Mouse (Mus musculus): ENCODE data around the gene Folr1.

Gene Folr1

DNA sequence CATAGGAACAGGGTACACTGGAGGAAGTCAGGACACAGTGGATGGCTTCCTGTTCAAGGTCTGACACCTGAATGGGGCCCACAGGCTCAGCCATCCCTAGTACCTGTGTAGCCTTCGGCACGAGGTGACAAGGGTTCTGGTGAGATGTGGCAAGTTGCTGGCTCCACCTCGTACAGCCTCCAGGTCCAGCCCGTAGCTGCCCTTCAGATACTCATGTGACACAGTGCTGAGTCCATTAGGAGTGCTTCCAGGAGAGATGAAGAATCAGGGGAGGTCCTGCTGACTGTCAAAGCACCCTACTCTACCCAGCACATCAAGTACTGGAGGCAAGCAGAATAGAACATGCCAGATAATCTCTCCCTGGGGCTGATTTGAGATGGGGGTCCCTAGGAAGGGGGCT is 38.2 kb downstream of the Folr1 start:
- DNase-seq = no peak

DNA sequence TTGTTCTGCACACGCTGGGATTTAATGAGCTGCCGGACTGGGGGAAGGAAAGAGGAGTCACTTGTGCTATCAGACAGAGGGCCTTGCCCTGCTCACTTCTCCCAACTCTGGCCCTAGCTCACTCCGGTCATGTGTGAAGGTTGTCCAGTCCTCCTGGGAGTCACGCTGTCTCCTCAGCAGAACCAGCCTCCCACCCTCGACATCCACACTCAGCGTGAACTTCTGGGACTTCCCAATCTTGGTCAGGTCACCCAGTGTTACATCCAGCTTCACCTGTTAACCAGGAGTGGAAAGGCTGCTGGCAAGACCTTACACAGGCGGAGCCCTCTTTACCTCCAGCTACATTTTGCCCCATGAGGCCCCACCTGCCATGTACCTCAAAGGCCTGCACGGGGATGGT is 39.2 kb downstream of the Folr1 start:
- DNase-seq = no peak

DNA sequence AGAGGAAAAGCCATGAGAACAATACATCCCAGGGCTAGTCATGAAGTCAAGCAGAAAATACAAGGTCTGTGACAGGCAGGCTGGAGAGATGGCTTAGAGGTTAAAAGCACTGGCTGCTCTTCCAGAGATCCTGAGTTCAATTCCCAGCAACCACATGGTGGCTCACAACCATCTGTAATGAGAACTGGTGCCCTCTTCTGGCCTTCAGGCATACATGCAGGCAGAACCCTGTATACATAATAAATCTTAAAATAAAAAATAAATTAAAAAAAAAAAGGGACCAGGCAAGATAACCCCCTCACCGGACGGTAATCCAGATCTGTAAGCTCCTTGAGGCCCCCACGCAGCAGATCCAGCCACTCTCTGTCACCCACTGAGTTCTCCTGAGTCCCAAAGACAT is 40.2 kb downstream of the Folr1 start:
- DNase-seq = no peak

DNA sequence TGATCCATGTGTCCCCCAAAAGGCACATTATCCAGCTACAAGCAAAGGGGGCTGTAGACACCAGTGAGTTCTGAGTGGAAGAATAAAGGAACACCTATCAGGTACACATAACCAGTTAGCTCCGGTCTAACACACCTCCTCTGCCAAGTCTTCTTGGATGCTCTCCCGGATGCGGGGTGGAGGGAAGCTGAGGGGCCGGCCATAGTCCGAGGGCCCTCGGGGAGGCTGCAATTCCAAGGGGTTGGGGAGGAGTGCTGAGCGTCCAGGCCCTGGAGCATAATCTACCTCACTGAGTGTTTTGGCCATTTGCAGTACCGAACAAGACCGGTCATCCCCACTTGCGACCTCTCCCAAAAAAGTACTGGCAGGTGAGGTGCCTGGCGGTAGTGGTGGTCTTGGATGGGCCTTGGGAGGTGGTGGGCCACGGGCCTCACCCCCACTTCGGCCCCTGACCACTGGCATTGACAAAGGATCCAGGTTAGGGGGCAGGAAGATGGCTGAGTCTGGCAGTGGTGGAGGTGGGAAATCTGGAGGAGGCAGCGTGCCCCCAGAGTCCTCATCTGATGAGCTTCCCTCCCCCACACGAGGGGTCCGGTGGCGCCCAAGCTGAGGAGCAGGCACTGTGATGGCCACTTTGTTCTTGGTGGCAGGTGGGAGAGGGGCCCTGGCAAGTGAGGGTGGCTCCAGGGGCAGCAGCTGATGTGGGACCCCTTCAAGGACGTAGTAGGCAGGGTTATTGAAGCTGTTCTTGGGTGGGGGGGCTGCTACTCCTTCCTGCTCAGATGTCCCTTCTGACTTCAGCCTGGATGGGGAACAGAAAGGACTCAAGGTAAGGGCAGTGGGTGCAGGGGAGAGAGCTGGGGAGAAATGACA is 46.6 kb downstream of the Folr1 start:
- peak; percentile 61 for DNase-seq

DNA sequence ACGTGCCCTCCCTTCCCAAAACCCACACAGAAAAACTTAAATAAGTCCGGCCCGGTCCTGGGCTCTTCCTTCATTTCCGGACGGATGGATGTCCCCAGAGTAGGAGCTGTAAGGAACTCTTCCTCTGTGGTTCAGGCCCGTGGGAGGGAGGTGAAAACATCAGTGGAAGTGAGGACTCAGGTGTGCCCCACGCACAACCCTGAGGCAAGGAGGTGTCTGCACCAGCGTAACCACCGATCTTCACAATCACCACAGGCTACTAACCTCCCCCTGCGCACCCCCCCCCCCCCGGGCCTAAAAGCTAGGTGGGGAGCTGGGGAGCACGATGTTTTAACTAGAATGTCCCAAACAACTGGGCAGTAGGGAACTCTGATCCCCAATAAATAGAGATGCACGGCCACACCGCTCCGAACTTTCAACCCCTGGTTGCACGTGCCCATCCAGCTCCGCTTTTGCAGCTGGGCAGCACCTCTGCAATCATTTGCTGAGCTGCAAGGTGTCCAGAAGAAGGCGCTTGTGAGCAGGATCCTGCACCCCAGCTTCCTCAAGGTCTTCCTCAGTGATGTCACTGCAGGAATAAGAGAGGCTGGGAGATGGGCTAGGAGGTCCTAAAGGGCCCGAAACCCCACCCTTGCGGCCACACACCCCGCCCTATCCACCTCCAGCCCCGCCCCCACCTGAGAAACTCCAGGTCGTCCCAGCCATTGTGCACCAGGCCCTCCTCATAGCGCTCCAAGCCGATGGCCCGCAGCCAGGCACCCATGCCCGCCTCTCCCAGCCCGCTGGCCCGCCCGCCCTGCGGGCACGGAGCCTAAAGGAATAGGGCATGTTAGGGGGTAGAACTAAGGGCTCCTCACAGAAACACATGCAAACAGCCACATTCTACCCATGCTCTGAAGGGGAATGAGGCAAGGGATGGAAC is 47.5 kb downstream of the Folr1 start:
- peak; percentile 64 for DNase-seq

DNA sequence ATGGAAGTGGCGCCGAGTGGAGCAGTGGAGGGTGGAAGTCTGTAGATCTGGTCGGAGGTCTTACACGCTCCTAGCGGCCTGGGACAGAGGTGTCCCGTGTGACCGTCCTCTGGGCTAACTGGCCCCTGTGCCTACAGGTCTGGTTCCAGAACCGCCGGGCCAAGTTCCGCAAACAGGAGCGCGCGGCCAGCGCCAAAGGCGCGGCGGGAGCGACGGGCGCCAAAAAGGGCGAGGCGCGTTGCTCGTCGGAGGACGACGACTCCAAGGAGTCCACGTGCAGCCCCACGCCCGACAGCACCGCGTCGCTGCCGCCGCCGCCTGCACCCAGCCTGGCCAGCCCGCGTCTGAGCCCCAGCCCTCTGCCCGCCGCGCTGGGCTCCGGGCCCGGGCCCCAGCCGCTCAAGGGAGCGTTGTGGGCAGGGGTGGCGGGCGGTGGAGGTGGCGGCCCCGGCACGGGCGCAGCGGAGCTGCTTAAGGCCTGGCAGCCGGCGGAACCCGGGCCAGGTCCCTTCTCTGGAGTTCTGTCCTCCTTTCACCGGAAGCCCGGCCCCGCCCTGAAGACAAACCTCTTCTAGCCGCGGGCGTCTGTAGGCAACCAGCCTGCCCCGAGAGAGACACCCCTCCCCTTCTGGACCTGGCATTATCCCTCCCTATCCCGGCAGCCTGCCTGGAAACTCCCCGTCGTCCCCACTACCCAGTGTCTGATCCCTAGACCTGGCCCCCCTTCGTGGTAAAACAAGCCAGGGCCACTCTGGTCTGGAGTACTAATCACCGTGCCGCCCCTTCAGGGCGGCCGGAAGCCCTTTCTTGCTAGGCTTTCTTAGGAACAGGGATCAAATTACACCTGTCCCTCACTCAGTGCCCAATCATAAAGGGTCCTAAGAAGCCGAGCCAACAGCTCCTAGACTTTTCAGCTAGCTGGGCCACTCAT is 48.8 kb downstream of the Folr1 start:
- DNase-seq = peak; percentile 60

DNA sequence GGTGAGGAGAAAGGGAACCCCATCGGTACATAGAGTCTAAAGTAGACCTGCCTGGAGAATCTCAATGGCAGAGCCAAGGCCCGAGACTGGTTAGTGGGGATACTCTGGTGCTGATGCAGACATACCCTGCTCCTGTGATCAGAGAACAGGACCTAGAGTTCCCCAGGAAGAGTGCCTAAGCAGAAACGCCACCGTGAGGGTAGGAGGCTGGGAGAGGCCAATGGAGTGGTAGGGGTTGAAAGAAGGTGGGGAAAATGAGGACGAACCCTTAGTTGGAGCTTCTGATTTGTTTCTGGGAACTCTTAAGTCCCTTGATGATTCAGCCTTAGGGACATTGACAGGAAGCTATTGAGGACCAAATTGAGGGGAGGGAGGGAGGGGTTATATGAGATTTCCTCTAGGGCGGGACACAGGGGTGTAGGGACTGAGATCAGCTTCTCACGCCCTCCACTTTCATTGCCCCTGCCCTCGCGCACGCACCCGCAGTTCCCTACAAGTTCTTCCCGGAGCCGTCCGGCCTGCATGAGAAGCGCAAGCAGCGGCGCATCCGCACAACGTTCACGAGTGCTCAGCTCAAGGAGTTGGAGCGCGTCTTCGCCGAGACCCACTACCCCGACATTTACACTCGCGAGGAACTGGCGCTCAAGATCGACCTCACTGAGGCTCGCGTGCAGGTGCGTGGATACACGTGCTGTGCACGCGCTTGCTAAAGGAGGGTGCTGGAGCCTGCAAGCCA is 50.1 kb downstream of the Folr1 start:
- no peak for DNase-seq

DNA sequence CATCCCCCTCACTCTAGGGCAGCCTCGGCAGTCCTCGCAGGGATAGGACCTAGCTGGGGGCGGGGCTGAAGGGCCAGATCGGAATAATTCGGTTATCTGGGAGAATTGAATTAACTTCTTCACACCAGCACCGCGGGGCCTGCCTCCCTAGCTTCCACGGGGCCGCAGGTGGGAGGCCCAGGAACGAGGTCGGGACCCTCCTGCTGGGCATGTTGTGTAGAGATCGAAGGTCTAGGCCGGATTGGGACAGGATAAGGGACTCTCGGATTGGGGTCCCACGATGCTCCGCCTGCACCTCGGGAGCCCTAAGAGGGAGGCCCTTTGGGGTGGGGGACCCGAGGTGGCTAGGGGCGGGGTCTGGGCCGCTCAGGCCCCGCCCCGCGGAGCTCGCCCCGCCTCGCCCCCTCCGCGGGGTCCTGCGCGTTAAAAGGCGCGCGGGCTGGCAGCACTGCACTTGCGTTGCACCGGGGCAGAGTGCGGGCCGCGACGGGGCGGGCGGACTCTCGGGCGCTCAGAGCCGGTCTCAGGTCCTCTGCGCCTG is 52.7 kb downstream of the Folr1 start, which contains the start of gene Phox2a:
Gene Phox2a (plus strand): TSS at position 453 of the 541 bp plus-strand sequence.
- no peak for DNase-seq

Data from kidney, postnatal 14 days (tissue).